Mouse (Mus musculus) mouse trophoblast stem cell (cell line): ENCODE data around the gene Tchh.
"Not testable (repeated sequence)": the region's sequence is repeated elsewhere in the genome, so short reads cannot be mapped to it uniquely, and the experiment has no call there.

Source experiments
- in situ Hi-C, 2 experiments: fragments of 300-500 bp; cut with MseI, MboI; formaldehyde crosslinking; loops; 2 replicates in 1 of 2; 3 replicates in 1 of 2; pipeline ENCODE4 v1.15.1; 2025

Tchh gene

DNA sequence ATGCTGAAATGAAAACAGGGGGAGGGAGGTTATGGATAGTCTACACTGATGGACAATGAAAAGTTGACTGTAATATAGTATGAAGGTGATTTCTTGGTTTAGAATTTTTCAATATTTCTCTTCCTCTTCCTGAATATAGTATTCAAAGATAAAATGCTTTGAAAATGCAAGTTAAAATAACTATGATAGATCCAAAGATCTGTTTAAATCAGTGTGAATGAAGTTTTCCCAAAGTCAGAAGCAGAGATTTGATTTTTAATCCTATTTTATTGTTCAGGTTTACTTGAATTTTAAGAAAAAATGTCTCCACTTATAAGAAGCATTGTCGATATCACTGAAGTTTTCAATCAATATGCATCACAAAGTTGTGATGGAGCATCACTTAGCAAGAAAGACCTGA lies at the start of gene Tchh:
Gene Tchh (plus strand): TSS at position 301 of the 400 bp plus-strand sequence.
- in situ Hi-C loops: no loop called here

DNA sequence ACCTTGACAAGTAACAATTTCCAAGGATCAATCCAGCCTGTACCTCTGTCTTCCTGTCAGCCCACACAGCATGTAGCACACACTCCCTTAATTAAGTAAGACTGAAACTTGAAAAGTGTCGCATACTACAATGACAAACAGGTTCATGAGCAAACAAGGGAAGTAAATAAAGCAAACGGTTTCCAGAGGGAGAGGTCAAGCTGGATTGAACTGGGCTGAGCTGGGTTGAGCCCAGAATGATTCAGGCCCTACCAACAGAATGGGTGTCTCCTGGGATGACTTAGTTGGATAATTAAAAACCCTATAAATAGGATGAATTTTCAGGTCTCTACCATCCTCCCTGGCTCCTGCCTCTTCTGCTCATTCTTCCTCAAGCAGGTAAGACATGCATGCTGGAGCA lies 48.8 kb upstream of the Tchh start, which contains the start of gene Rptn:
Gene Rptn (plus strand): TSS at position 334 of the 400 bp plus-strand sequence.
- in situ Hi-C loops: no loop called here

DNA sequence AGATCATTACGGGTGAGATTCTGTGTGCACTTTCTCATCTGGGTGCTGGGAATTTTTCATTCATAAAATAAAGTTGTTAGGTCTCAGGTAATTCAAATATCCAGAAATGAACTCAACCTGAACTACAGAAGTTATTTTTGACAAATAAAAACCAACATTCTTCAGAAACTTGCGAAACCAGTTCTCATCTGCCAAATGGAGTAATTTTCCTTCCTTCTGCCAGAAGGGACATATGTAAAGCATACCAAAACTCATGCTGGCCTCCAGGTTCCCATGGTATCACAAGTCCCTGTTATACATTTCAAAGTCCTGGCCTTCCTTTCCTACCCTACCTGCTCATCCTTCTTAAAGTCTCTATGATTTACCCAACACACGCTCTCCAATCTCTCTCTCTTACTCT lies 38.2 kb upstream of the Tchh start:
- in situ Hi-C loops: no loop called here

DNA sequence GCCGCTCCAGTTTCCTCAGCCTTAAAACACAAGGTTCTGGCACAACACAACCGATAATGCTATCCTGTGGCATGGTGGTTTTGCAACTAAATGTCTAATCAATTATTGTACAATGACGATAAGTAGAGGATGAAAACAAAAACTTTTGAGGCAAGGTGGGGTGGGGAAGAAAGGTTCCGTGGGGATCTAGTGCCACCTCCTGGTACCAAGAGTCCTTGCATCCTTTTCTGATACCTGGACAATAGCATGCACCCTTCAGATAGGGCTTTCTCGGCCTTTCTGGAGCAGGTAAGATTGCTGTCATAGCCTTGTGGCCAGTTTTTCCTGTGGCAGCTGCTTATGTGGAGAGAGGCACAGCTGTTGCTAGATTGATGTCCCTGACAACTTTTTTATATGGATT lies 35.1 kb upstream of the Tchh start:
- in situ Hi-C loops: loop anchor here (5.0 kb wide), 1 partner anchor 45 kb away; no protein-coding TSS in a partner anchor

DNA sequence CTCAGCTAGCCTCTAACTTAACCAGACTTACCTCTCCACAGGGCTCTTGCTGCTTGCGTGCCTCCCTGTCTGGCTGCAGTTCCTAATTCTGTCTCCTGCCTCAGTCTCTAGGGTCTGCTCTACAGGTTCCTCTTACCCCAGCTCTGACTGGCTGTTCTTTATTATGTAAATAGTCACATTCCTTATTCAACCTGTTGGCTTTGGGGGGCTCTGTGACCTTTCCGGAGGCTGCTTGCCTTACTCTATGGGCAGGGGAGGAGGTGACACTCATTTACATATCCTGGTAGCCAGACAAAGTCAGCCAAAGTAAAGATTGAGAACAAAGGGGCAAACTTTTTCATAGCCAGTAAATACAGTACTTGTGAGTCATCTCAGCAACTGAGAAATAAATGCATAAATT lies 30.2 kb upstream of the Tchh start:
- in situ Hi-C loops: no loop called here

DNA sequence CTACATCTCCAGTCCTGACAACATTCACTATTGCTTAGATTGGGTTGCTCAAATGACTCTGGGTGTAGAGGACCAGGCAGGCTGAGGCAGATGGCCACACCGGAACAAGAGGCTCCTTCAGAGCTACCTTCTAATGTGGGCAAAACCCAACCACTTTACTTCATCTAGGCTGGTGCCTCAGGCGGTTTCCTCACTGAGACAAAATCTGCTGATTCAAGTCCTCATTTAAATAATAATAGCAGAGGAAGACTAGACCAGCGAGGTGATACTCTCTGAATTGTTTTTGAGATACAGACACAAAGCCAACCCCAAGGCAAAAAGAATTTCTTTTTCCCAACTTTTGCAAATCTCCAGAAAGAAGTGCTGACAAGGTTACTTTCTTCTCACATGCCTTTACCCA lies 10.5 kb upstream of the Tchh start:
- in situ Hi-C loops: no loop called here

DNA sequence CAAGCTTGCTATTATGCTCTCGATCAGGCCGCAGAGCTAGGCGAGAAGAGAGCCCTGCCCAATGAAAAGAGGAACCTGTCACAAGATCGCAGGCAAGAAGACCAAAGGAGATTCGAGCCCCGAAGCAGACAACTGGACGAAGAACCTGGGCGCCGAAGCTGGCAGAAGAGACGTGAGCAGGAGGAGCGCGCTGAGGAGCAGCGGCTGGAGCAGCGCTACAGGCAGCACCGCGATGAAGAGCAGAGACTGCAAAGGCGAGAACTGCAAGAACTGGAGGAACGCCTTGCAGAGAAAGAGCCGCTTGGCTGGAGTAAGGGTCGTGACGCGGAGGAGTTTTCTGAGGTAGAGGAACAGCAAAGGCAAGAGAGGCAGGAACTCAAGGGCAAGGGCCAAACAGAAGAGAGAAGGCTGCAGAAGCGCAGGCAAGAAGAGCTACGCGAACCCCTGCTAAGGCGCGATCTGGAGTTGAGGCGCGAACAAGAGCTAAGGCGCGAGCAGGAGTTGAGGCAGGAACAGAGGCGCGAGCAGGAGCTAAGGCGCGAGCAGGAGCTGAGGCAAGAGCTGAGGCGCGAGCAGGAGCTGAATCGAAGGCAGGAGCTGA lies 1.5 kb downstream of the Tchh start:
- in situ Hi-C loops: no loop called here

DNA sequence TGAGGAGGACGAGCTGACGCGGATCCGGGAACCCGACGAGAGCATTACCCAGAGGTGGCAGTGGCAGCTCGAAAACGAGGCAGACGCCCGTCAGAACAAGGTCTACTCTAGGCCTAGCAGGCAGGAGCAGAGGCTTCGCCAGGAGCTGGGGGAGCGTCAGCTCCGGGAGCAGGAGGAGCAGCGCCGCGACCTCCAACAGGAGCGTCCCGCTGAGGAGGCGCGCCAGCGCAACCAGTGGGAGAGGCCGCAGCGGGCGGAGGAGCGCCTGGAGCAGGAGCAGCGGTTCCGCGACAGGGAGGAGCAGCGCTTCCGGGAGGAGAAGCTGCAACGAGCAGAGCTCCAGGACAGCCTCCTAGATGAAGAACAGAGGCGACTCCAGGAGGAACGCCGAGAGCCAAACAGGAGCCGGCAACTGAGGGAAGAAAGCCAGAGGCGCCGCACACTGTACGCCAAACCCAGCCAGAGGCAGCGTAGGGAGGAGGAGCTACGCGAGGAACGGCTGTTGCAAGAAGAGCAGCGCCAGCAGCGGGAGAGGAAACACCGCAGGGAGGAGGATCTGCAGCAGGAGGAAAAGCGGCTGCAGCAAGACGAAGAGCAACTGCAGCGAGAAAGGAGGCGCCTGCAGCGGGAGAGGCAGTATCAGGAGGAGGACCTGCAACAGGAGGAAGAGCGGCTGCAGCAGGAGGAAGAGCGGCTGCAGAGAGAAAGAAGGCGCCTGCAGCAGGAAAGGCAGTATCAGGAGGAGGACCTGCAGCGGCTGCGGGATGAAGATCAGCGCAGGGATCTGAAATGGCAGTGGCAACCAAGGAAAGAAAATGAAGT lies 2.4 kb downstream of the Tchh start:
- in situ Hi-C loops: no loop called here

DNA sequence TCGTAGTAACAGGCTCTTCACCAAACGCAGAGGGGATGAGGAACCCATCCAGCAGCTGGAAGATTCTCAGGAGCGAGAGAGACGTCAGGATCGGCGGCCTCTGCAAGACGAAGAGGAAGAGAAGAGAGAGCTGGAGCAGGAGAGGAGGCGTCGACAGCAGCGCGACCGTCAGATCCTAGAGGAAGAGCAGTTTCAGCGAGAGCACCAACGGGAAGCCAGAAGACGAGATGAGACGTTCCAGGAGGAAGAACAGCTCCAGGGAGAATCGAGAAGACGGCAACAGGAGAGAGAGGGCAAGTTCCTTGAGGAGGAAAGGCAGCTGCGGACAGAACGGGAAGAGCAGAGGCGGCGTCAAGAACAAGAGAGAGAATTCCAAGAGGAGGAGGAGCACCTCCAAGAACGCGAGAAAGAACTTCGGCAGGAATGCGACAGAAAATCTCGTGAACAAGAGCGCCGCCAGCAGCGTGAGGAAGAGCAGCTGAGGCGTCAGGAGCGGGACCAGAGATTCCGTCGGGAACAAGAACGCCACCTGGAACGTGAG lies 3.1 kb downstream of the Tchh start:
- in situ Hi-C loops: no loop called here

DNA sequence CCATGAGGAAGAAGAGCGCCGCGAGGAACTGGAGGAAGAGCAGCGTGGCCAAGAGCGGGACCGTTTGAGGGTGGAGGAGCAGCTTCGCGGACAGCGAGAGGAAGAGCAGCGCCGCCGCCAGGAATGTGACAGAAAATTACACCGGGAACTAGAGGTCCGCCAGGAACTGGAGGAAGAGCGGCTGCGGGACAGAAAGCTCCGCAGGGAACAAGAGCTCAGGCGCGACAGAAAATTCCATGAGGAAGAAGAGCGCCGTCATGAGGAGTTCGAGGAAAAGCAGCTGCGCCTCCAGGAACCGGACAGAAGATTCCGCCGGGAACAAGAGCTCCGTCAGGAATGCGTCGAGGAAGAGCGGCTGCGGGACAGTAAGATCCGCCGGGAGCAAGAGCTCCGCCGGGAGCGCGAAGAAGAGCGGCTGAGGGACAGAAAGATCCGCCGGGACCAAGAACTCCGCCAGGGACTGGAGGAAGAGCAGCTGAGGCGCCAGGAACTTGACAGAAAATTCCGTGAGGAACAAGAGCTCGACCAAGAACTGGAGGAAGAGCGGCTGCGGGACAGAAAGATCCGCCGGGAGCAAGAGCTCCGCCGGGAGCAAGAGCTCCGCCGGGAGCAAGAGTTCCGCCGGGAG lies 4.1 kb downstream of the Tchh start:
- in situ Hi-C loops: no loop called here

DNA sequence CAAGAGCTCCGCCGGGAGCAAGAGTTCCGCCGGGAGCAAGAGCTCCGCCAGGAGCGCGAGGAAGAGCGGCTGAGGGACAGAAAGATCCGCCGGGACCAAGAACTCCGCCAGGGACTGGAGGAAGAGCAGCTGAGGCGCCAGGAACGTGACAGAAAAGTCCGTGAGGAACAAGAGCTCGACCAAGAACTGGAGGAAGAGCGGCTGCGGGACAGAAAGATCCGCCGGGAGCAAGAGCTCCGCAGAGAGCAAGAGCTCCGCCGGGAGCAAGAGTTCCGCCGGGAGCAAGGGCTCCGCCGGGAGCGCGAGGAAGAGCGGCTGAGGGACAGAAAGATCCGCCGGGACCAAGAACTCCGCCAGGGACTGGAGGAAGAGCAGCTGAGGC lies 4.6 kb downstream of the Tchh start:
- in situ Hi-C loops: not testable (repeated sequence)

DNA sequence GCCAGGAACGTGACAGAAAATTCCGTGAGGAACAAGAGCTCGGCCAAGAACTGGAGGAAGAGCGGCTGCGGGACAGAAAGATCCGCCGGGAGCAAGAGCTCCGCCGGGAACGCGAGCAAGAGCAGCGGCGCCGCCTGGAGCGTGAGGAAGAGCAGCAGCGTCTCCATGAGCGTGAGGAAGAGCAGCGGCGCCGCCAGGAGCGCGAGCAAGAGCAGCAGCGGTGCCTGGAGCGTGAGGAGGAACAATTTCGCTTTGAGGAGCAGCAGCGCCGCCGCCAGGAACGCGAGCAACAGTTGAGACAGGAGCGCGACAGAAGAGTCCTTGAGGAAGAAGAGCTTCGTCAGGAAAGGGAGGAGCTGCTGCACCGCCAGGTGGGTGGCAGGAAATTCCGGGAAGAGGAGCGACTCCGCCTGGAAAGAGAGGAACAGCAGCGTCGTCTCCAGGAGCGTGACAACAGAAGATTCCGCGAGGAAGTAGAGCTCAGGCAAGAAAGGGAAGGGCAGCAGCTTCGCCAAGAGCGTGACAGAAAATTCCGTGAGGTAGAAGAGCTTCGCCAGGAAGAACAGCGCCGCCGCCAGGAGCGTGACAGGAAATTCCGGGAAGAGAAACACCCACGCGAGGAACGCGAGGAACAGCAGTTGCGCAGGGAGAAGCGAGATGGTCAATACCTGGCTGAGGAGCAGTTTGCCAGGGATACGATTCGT lies 5.2 kb downstream of the Tchh start:
- in situ Hi-C loops: no loop called here

DNA sequence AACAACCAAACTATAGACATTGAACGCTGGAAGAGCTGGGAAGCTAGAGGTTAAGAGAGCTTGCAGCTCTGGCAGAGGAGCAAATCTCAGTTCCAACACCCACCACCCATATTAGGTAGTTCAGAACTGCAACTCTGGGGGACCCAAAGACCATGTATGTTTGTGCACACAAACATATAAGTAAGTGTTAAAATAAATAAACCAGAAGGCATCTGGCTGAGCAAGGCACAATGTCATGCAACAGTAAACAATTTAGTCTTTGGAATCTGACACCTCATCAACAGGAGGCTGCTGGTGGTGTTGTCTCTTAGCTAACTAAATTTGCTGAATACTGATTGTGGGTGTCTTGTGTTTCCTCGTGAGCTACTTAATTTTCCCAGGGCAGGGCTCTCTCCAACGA lies 24.4 kb downstream of the Tchh start:
- in situ Hi-C loops: no loop called here

DNA sequence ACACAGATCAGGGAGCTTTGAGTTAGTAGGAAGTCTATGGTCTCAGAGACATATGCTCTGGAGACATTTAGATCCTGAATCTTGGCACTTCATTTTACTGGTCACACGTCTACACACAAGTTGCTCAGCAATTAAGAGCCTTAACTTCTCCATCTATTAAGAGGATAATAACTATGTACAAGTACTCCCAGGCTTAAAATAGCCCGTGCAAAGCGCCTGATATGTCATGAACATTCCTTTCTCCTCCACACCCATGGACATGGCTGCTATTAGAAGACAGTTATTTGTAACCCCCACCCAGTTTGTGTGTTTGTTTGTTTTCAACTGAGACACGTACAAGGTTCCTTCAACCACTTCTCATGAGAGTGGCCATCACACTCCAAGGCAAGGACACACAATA lies 25.0 kb downstream of the Tchh start:
- in situ Hi-C loops: no loop called here

DNA sequence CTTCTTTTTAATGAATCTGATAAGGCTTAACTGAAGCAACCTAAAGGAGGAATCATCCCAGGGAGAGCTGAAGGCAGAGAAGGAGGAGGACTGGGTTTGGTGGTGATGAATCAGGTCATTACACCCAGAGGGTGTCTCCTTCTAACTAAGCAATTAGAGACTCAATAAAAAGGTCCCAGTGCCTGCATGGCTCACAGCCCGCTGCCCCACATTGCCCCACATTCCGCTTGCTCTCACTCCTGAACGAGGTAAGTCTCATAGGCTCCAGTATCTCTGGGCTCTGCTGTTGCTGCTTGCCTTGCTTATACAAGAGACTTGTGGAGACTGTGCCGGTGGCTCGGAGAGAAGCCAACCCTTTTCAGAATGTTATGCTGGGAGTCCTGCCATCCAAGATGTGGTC lies 26.4 kb downstream of the Tchh start, which contains the start of gene Tchhl1:
Gene Tchhl1 (plus strand): TSS at position 194 of the 400 bp plus-strand sequence.
- in situ Hi-C loops: no loop called here

DNA sequence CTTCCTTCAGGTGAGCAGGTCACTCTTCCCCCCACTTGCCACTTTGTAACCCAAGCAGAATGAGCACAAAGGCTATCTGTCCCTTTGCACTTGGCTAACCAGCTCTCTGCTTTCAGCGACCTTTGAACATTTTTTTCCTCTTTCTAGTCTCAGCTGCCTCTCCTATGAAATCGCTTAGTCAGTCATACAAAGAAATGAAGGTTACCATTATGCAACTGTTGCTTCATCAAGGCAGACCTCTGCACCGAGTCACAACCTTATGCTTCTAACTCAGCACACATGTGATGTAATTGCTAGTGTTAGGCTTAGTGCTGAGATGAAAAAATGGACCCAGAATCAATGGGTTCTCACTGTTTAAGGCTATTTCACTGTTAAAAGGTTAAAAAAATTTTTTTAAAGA lies 27.5 kb downstream of the Tchh start:
- in situ Hi-C loops: no loop called here

DNA sequence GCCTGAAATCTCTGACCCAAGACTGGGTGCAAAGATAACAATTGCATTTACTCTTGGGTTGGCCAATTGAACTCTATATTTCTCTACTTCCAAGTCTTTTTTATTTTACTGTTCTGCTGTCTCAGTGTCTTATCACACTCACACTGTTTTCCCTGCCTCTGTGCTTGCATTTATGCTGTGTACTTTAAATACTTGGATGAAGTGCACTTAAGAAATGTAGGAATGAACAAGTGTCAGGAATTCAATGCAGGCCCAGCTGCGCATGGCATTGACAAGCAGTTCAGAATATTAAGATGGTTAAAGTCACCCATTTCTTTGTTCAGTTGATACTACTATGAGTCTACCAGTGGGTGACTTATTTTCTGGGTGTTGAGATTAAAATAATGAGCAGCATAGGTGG lies 37.9 kb downstream of the Tchh start:
- in situ Hi-C loops: loop anchor here (25.0 kb wide), 1 partner anchor 343 kb away; the partner anchor contains the start of gene Crnn (in 2 of the 2)

DNA sequence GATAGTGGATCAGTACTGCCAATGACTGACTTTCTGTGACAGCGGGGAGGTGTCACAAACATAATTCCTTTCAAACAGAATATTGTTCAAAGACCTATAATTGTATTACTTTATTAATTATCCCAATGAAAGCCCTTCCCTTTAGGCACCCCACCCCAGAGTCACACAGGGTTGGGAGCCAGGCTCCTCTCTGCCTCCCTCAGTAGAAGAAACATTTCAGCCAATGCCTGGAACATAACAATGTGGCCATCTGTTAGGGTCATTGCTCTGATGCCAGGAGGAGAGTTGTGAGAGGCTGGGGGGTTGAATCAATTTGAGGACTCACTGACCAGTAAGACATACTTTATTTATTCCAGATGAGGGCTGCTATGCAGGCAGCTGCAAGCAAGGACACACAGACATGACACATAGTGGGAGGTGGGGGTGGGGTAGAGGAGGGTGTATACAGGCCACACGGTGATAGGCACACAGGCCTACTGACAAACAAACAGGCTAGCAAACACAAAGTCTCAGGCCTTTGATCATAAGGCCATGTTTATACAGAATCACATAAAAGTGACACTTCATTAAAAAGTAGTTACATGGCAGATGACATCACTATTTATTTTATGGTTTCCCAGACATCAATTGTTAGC lies 40.0 kb downstream of the Tchh start:
- in situ Hi-C loops: loop anchor here (25.0 kb wide), 1 partner anchor 345 kb away; the partner anchor contains the start of gene Crnn (in 2 of the 2)

DNA sequence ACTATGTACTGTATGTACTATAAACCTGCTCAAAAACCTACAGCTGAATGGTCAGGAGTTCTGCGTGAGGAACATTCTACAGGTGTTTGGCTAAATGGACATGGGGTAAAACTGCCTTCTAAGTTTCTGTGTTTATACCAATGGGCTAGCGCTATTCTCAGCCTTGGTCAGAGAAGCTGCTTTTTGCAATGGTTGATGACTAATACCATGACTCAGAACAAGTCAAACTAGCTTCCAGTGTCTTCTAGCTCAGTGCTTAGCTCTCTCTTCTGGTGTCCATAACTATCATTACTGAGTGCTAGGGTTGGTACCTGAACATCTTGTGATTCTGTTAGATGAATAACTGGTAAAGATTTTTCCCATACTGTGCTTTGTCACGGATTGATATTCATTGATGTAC lies 43.5 kb downstream of the Tchh start:
- in situ Hi-C loops: loop anchor here (25.0 kb wide), 1 partner anchor 348 kb away; the partner anchor contains the start of gene Crnn (in 2 of the 2)

DNA sequence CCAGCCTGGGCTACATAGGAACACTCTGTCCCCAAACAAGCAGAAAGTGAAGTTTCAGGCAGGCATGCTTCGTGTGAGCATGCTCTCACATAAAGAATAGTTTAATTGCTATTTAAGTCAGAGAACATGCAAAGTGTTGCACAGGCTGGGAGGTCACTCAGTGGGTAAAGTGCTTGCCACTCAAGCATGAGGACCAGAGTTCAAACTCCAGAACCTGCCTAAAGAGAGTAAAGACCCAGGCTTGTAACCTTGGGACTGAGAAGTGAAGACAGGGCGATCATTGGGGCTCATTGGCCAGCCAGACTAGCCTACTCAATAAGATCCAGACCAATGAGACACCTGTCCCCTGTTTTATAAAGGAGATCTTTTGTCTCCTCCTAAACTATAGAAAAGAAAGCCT lies 46.4 kb downstream of the Tchh start:
- in situ Hi-C loops: loop anchor here (25.0 kb wide), 1 partner anchor 351 kb away; the partner anchor contains the start of gene Crnn (in 2 of the 2)

DNA sequence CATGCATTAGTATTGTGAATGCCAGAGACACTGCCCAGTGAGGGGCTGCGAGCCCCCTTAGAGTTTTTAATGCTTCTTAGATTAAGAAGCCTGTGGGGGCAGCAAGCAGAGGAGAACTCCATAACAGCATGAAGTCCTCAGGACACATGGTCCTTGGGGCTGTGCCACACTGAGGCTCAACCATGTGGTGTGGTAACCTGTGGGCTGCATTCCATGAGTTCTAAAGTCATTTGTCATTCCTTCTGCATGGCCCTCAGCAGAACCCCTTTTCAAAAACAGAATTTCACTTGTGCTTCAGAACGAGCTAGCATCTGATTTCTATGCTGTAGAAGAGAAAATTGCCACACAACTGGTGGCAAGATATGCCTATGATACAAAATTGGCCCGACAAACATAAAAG lies 50.0 kb downstream of the Tchh start:
- in situ Hi-C loops: loop anchor here (5.0 to 25.0 kb wide), 2 partner anchors 130 to 355 kb away; partner anchors contain the start of gene Crnn (in 2 of the 2)
